Mouse (Mus musculus) left cerebral cortex, postnatal 4 days (tissue): Measurements from ENCODE around the gene 1110065P20Rik. TPM values are rescaled to one million over a fixed set of nuclear protein-coding genes. Genes with fewer than 3 reads are reported as not detected.

Source experiments
- total RNA-seq, 2 experiments: library from RNA; stranded (reverse); gene quantifications; 2 replicates each; pipeline ENCODE4 v1.2.3; 2021

The 1110065P20Rik gene
- total RNA-seq, 2 experiments from 2014 or later = 74.1 to 75.1 TPM

Other genes starting within 250 kb of the 1110065P20Rik start
- 1 to 10 TPM in 1 of 2 experiments, under 1 TPM in 1; 0.99 to 1.5 TPM for gene 3100002H09Rik, start 240.4 kb downstream of the 1110065P20Rik start, total RNA-seq
- gene Pou3f1, start 194.4 kb downstream of the 1110065P20Rik start, total RNA-seq = 10 to 100 TPM; 42.4 to 52.0 TPM
- gene Utp11, start 157.6 kb downstream of the 1110065P20Rik start, total RNA-seq = 10 to 100 TPM; 16.5 to 20.2 TPM
- gene Fhl3, start 150.5 kb downstream of the 1110065P20Rik start, total RNA-seq = 1 to 10 TPM; 4.3 to 4.9 TPM
- gene Sf3a3, start 136.4 kb downstream of the 1110065P20Rik start, total RNA-seq = 10 to 100 TPM; 45.9 to 47.3 TPM
- gene Inpp5b, start 109.3 kb downstream of the 1110065P20Rik start, total RNA-seq = 10 to 100 TPM; 30.4 to 33.6 TPM
- gene Mtf1, start 49.1 kb downstream of the 1110065P20Rik start, total RNA-seq = 10 to 100 TPM; 25.0 to 27.2 TPM
- gene Yrdc, start 517 bp downstream of the 1110065P20Rik start, total RNA-seq = 10 to 100 TPM; 40.6 to 45.8 TPM
- gene Maneal, start 11.0 kb upstream of the 1110065P20Rik start, total RNA-seq = 10 to 100 TPM; 48.8 to 52.5 TPM
- gene Epha10, start 29.7 kb upstream of the 1110065P20Rik start, total RNA-seq = 10 to 100 TPM; 15.7 to 18.8 TPM
- 10 to 100 TPM; 16.3 to 18.6 TPM for gene 9930104L06Rik, start 85.9 kb upstream of the 1110065P20Rik start, total RNA-seq
- gene Cdca8, start 88.1 kb upstream of the 1110065P20Rik start, total RNA-seq = 10 to 100 TPM; 10.6 to 11.3 TPM
- 1 to 10 TPM; 1.1 to 1.4 TPM for gene Rspo1, start 135.2 kb upstream of the 1110065P20Rik start, total RNA-seq
- gene Gnl2, start 165.4 kb upstream of the 1110065P20Rik start, total RNA-seq = 10 to 100 TPM; 80.4 to 83.5 TPM
- gene Dnali1, start 214.5 kb upstream of the 1110065P20Rik start, total RNA-seq = under 1 TPM; 0.80 to 0.91 TPM
- gene Snip1, start 215.5 kb upstream of the 1110065P20Rik start, total RNA-seq = 10 to 100 TPM; 16.6 to 17.4 TPM
- gene Meaf6, start 233.9 kb upstream of the 1110065P20Rik start, total RNA-seq = 100 to 1,000 TPM; 150 to 165 TPM